Mouse (Mus musculus): Measurements from ENCODE around the gene Ptcra. TPM values are rescaled to one million over a fixed set of nuclear protein-coding genes. Genes with fewer than 3 reads are reported as not detected.

The Ptcra gene
- not detected for polyA plus RNA-seq (2014; fragmentation: Illumina TruSeq; extraction: RNeasy Lipid Tissue Mini Kit (QIAGEN cat#74804); ENCODE audit: low read depth, low replicate concordance)

GRCm38 (mm10) chr17:46763544-46763943, at the start of gene Ptcra:
Gene Ptcra (minus strand): TSS chr17:46763712.

GRCm38 (mm10) chr17:46782341-46783221, 19.1 kb upstream of the Ptcra start, which contains the start of gene Rpl7l1:
Gene Rpl7l1 (minus strand): TSS chr17:46782672.

GRCm38 (mm10) chr17:46772404-46773277, 9.1 kb upstream of the Ptcra start, which contains the start of gene 2310039H08Rik:
Gene 2310039H08Rik (plus strand): TSS chr17:46772635.

DNA sequence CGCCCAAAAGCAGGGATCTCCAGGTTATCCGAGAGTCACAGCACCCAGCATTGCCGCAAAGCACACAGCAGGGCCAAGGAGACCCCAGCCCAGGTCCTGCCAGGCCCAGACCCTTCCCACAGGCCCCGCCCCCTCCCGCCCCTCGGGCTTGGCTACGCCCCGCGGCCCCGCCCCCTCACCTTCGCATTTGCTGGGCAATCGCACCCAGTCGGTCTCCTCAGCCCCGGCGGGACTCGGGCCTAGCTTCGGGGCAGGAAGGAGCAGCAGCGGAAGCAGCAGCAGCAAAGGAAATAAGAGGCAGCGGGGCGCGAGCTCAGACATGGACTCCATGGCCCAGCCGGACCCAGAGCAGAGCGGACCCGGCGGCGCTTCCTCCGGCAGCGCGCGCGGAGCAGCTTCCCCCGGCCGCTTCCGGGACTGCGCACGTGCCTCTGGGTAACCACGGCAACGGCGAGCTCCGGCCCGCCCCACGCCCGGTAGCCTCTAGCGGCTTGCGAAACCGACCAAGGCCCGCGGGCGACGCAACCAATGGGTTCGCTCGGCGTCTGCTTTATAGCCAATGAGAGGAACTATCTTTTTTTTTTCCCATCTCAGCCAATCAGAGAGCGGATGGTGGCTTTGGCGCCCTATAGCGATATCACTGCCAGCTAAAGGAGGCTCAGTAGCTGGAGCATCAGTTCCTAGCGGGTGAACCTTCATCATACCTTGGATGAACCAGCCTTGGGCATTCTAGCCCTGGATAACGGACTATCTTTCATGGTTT, 11.5 kb downstream of the Ptcra start, which contains the start of gene Cnpy3:
Gene Cnpy3, minus strand, starts transcription at position 421 of the 763 bp plus-strand sequence.

GRCm38 (mm10) chr17:46728904-46729318, 34.6 kb downstream of the Ptcra start, which contains the start of gene Gnmt:
Gene Gnmt (minus strand): TSS chr17:46729168.

GRCm38 (mm10) chr17:46710959-46711597, 52.4 kb downstream of the Ptcra start, which contains the start of gene Pex6:
Gene Pex6 (plus strand): TSS chr17:46711463.

Other genes with a start within 250 kb of the Ptcra start
- gene Cul9, start 217.3 kb downstream of the Ptcra start, polyA plus RNA-seq (2014; fragmentation: Illumina TruSeq; extraction: RNeasy Lipid Tissue Mini Kit (QIAGEN cat#74804); ENCODE audit: low read depth, low replicate concordance): 0.87 TPM
- 0.29 TPM for gene Srf, start 207.5 kb downstream of the Ptcra start, polyA plus RNA-seq (2014; fragmentation: Illumina TruSeq; extraction: RNeasy Lipid Tissue Mini Kit (QIAGEN cat#74804); ENCODE audit: low read depth, low replicate concordance)
- not detected for gene Ptk7, start 134.2 kb downstream of the Ptcra start, polyA plus RNA-seq (2014; fragmentation: Illumina TruSeq; extraction: RNeasy Lipid Tissue Mini Kit (QIAGEN cat#74804); ENCODE audit: low read depth, low replicate concordance)
- 1.0 TPM for gene Klc4, start 117.7 kb downstream of the Ptcra start, polyA plus RNA-seq (2014; fragmentation: Illumina TruSeq; extraction: RNeasy Lipid Tissue Mini Kit (QIAGEN cat#74804); ENCODE audit: low read depth, low replicate concordance)
- 3.9 TPM for gene Mrpl2, start 117.5 kb downstream of the Ptcra start, polyA plus RNA-seq (2014; fragmentation: Illumina TruSeq; extraction: RNeasy Lipid Tissue Mini Kit (QIAGEN cat#74804); ENCODE audit: low read depth, low replicate concordance)
- 0.19 TPM for gene Cul7, start 113.4 kb downstream of the Ptcra start, polyA plus RNA-seq (2014; fragmentation: Illumina TruSeq; extraction: RNeasy Lipid Tissue Mini Kit (QIAGEN cat#74804); ENCODE audit: low read depth, low replicate concordance)
- 3.1 TPM for gene Rrp36, start 89.4 kb downstream of the Ptcra start, polyA plus RNA-seq (2014; fragmentation: Illumina TruSeq; extraction: RNeasy Lipid Tissue Mini Kit (QIAGEN cat#74804); ENCODE audit: low read depth, low replicate concordance)
- gene Mea1, start 84.9 kb downstream of the Ptcra start, polyA plus RNA-seq (2014; fragmentation: Illumina TruSeq; extraction: RNeasy Lipid Tissue Mini Kit (QIAGEN cat#74804); ENCODE audit: low read depth, low replicate concordance): 11.7 TPM
- gene Klhdc3, start 82.8 kb downstream of the Ptcra start, polyA plus RNA-seq (2014; fragmentation: Illumina TruSeq; extraction: RNeasy Lipid Tissue Mini Kit (QIAGEN cat#74804); ENCODE audit: low read depth, low replicate concordance): 6.7 TPM
- gene Ppp2r5d, start 58.6 kb downstream of the Ptcra start, polyA plus RNA-seq (2014; fragmentation: Illumina TruSeq; extraction: RNeasy Lipid Tissue Mini Kit (QIAGEN cat#74804); ENCODE audit: low read depth, low replicate concordance): 6.5 TPM
- gene Pex6, start 52.2 kb downstream of the Ptcra start, polyA plus RNA-seq (2014; fragmentation: Illumina TruSeq; extraction: RNeasy Lipid Tissue Mini Kit (QIAGEN cat#74804); ENCODE audit: low read depth, low replicate concordance): 0.90 TPM
- 173 TPM for gene Gnmt, start 34.5 kb downstream of the Ptcra start, polyA plus RNA-seq (2014; fragmentation: Illumina TruSeq; extraction: RNeasy Lipid Tissue Mini Kit (QIAGEN cat#74804); ENCODE audit: low read depth, low replicate concordance)
- gene Cnpy3, start 11.5 kb downstream of the Ptcra start, polyA plus RNA-seq (2014; fragmentation: Illumina TruSeq; extraction: RNeasy Lipid Tissue Mini Kit (QIAGEN cat#74804); ENCODE audit: low read depth, low replicate concordance): 2.3 TPM
- 19.9 TPM for gene 2310039H08Rik, start 8.9 kb upstream of the Ptcra start, polyA plus RNA-seq (2014; fragmentation: Illumina TruSeq; extraction: RNeasy Lipid Tissue Mini Kit (QIAGEN cat#74804); ENCODE audit: low read depth, low replicate concordance)
- gene Rpl7l1, start 19.0 kb upstream of the Ptcra start, polyA plus RNA-seq (2014; fragmentation: Illumina TruSeq; extraction: RNeasy Lipid Tissue Mini Kit (QIAGEN cat#74804); ENCODE audit: low read depth, low replicate concordance): 34.9 TPM
- gene Bicral, start 94.8 kb upstream of the Ptcra start, polyA plus RNA-seq (2014; fragmentation: Illumina TruSeq; extraction: RNeasy Lipid Tissue Mini Kit (QIAGEN cat#74804); ENCODE audit: low read depth, low replicate concordance): 5.4 TPM
- gene Tbcc, start 127.0 kb upstream of the Ptcra start, polyA plus RNA-seq (2014; fragmentation: Illumina TruSeq; extraction: RNeasy Lipid Tissue Mini Kit (QIAGEN cat#74804); ENCODE audit: low read depth, low replicate concordance): 2.1 TPM
- not detected for gene Prph2, start 146.7 kb upstream of the Ptcra start, polyA plus RNA-seq (2014; fragmentation: Illumina TruSeq; extraction: RNeasy Lipid Tissue Mini Kit (QIAGEN cat#74804); ENCODE audit: low read depth, low replicate concordance)
- 12.3 TPM for gene Ubr2, start 246.8 kb upstream of the Ptcra start, polyA plus RNA-seq (2014; fragmentation: Illumina TruSeq; extraction: RNeasy Lipid Tissue Mini Kit (QIAGEN cat#74804); ENCODE audit: low read depth, low replicate concordance)

All from liver, adult 10 weeks (tissue).